Mouse (Mus musculus) embryonic fibroblast, embryonic 13.5 days (primary cell): ENCODE data around the gene Mycbp. TPM values are rescaled to one million over a fixed set of nuclear protein-coding genes. Genes with fewer than 3 reads are reported as not detected.

Experiments used
- H3K27ac ChIP-seq: 2 replicates; pipeline ENCODE4 v1.5.1; 2012; ENCODE audit warnings: low read length, control low read depth, inconsistent platforms; ENCODE audit not compliant: insufficient read depth
- H3K4me1 ChIP-seq: 2 replicates; pipeline ENCODE4 v1.6.1; 2011; ENCODE audit warnings: low read length; ENCODE audit not compliant: control insufficient read depth, insufficient read depth
- H3K4me3 ChIP-seq: 2 replicates; pipeline ENCODE4 v1.5.1; 2011; ENCODE audit warnings: mild to moderate bottlenecking, control low read depth, low read length; ENCODE audit not compliant: insufficient read depth
- CTCF ChIP-seq: IDR thresholded peaks from 2 replicates; pipeline ENCODE4 v1.5.1; 2011; ENCODE audit warnings: mild to moderate bottlenecking, control low read depth, low read length, moderate library complexity, borderline replicate concordance; ENCODE audit not compliant: insufficient read depth
- POLR2A ChIP-seq: IDR thresholded peaks from 2 replicates; pipeline ENCODE4 v1.6.1; 2011; ENCODE audit warnings: low read depth, mild to moderate bottlenecking, control low read depth, low read length, moderate library complexity
- polyA plus RNA-seq: library from polyadenylated mRNA; stranded (reverse); fragments of >200 nt; gene quantifications from 2 replicates; pipeline ENCODE4 v1.2.4, GENCODE M21; 2011; ENCODE audit warnings: low read depth; ENCODE audit not compliant: missing spikeins, insufficient read length

Gene Mycbp
- polyA plus RNA-seq: 23.7 and 48.4 TPM in 2 replicates

DNA sequence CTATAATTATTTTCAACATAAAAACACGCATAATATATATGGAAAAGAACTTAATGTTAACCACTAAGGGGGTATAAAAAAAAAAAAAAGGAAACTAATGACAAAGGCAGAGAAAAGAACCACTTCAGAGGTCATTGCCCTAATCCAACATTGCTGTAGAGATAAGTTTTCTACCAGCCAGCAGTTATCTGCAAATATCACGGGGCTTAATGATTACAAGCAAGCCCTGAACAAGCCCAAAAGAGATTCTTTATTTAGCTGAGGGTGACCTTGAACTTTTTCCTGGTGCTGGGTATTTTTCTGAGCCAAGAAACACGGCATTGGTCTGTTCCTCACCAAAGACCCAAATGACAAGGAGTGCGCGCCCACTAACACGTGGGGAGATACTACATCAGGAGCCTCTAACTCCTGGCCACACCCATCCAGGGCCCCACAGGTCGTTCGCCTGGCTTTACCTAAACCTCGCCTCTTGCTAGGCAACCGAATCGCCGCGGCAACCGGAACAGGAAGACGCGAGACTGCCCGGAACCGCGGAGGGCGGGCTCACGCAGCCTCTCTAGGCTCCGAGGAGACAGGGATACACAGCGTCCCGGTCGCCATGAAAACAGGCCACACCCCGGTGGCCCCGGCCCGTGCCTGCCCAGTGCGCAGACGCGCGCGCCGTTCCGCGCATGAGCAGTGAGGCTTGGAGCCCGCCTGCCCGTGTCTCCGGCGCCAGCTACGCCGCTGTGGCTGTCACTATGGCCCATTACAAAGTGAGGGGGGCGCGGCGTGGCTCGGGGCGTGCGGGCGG, at the start of gene Mycbp:
Mycbp (plus strand) TSS at position 500 of the 793 bp plus-strand sequence.
- no peak for TF ChIP-seq CTCF
- peak; percentile 63 for TF ChIP-seq POLR2A
- Histone ChIP-seq H3K4me3 (peak within 1 kb of the TSS; percentile 79), H3K4me1 (peaks cover 9% of the 10 kb centered on the region), H3K27ac (peak within 1 kb of the TSS; percentile 15; the same call in 1 of the 2 replicates)

DNA sequence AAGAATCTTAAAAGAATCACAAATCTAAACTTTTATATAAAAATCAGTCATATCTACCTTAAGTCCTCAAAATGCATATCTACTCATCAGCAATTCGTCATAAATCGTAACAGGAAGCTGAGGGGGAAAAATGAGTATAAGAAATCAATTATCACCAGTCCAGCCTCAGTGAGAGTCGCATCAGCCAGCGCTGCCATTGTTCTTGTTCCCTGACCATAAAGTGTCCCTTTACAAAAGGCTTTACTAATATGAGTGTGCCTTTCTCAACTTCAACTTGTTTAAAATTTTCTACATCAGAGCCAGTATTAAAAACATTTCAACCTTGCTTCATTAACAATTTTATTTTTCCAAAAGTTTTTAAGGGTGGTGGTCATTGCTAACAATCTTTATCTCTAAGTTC, 47.7 kb upstream of the Mycbp start:
- Histone ChIP-seq H3K4me3 (no peak overlapping the region), H3K27ac (no peak overlapping the region), H3K4me1 (no peaks in the 10 kb centered on the region)
- no peak for TF ChIP-seq POLR2A
- TF ChIP-seq CTCF: no peak

DNA sequence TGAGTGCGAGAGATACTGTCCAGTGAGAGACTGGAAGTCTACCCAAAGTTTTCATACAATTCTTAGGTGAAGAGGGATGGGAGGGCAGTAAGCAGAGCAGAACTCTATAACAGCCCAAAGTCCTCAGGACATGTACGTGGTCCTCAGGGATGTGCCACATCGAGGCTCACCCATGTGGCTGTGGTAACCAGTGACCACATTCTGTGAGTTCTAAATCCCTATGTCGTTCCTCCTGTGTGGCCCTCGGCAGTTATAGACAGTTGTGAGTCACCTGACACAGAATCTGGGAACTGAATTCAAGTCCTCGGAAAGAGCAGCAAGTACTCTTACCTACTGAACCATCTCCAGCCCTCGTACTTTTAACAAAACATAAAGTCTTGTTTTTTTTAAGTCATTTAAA, 46.5 kb upstream of the Mycbp start:
- TF ChIP-seq CTCF (no peak), POLR2A (no peak)
- Histone ChIP-seq H3K4me1 (no peaks in the 10 kb centered on the region), H3K4me3 (no peak overlapping the region), H3K27ac (no peak overlapping the region)

DNA sequence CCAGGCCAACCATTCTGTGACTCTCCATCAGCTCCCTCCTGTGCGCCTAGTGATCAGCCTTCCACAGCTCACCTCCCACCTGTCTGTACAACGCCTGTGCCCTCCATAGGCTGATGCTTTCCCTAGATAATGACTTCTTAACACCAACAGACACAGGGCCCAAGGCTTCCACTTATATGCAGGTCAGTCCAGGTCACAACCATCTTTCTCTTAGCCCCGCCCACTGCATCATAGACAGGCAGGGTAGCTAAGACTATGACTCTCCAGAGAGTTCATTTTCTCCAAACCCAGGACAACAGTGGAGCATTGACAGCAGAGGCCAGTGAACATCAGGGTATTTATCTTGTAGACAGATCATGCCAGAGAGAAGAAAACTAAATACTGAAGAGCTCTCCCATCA, 45.3 kb upstream of the Mycbp start, which contains the start of gene 4933427I04Rik:
4933427I04Rik (plus strand) TSS at position 301 of the 400 bp plus-strand sequence.
- no peaks in the 10 kb centered on the region for H3K4me1 ChIP-seq
- no peak within 1 kb of the TSS for H3K27ac ChIP-seq
- H3K4me3 ChIP-seq: no peak within 1 kb of the TSS
- no peak for TF ChIP-seq POLR2A
- no peak for TF ChIP-seq CTCF

DNA sequence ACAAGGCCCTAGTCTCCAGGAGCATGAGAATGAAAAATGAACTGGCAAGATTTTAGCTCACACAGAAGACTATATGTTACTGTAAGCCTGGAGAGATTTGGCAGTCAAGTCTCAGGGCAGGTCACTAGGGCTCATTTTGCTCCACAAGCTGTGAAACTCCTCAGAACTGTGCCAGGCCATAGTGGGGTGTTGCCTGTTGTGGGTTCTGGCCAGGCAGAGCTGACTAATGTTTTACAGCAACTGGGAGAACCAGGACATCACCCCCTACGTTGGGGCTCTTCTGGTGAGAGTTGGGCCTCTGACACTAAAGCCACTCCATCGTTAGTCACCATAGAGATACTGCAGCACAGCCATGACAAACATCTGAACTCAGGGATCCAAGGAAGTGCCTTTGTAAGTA, 44.8 kb upstream of the Mycbp start:
- TF ChIP-seq CTCF (no peak), POLR2A (no peak)
- Histone ChIP-seq H3K27ac (no peak overlapping the region), H3K4me1 (no peaks in the 10 kb centered on the region), H3K4me3 (no peak overlapping the region)

DNA sequence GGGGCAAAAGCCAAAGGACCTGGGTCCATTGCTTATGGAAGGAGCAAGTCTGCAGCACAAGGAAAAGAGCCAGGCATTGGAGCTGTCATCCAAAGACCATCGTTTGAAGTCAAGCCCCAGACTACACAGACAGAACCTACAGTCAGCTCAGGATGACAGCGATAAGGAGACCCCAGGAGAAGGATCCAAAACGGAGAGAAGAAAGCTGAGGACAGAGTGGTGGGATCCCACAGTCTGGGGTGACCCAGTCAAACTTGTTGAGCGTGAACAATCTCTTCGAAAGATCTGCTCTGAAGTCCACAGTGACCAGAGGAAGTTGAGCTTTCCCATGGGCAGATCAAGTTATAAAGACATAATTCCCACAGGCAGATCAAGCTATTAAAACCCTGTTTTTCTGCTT, 44.0 kb upstream of the Mycbp start:
- no peaks in the 10 kb centered on the region for H3K4me1 ChIP-seq
- no peak for TF ChIP-seq CTCF
- no peak for TF ChIP-seq POLR2A
- H3K27ac ChIP-seq: no peak overlapping the region
- H3K4me3 ChIP-seq: no peak overlapping the region

DNA sequence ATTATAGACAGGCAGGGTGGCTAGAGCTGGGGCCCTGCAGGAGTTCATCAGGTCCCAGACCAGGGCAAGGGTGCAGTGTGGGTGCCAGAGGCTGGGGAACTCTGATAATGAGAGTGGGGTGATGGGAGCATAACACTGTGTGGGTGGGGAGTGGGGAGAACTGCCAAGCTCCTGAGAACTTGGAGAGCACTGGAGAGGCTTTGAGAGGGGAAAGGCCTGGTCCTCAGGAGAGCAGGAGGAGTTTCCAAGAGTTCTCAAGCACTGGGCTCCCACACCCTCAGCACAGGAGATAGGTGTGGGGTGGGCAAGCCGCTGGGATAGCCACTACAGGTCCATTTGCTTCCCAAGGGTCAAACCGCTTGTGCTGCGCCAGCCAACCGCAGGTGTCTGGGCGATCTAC, 10.9 kb upstream of the Mycbp start:
- Histone ChIP-seq H3K4me3 (no peak overlapping the region), H3K4me1 (no peaks in the 10 kb centered on the region), H3K27ac (no peak overlapping the region)
- TF ChIP-seq POLR2A (no peak), CTCF (no peak)

DNA sequence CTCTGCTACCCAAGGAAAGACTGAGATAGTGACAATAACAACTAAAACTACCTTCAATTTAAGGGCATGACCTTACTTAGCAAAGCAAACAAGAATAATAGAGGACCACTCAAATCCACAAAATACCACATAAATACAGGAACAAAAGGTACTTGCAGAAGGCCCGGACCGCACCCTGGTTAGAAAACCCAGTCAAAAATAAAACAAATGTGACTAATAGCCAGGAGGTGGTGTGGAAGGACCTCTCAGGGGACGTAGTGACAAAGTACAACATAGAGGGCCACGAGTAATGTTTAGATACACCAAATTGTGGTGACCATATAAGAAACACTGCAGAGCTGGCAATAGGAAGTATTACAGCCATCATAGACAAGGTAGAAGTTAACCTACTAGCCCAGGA, 10.3 kb upstream of the Mycbp start:
- H3K4me1 ChIP-seq: no peaks in the 10 kb centered on the region
- no peak for TF ChIP-seq CTCF
- TF ChIP-seq POLR2A: no peak
- H3K27ac ChIP-seq: no peak overlapping the region
- no peak overlapping the region for H3K4me3 ChIP-seq

DNA sequence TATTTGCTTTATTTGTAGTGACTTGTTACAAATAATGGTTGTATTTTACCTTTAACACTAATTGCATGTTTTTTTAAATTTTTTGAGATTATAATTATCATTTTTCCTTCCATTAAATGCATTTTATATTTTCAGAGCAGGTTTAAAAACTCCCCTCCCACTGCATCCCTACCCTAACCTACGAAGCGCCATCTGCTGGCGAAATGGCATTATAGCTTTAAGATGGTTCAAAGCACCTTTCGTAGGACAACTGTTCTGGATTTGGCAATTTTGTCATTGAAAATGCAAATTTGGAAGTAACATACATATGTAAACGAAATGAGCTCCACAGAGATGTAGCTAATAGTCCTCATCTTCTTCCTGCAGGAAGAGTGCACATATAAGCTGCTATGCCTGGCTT, 5.9 kb upstream of the Mycbp start:
- Histone ChIP-seq H3K27ac (no peak overlapping the region), H3K4me3 (no peak overlapping the region), H3K4me1 (no peaks in the 10 kb centered on the region)
- peak; percentile 46; the same call in 1 of the 2 replicates for TF ChIP-seq CTCF
- TF ChIP-seq POLR2A: no peak

DNA sequence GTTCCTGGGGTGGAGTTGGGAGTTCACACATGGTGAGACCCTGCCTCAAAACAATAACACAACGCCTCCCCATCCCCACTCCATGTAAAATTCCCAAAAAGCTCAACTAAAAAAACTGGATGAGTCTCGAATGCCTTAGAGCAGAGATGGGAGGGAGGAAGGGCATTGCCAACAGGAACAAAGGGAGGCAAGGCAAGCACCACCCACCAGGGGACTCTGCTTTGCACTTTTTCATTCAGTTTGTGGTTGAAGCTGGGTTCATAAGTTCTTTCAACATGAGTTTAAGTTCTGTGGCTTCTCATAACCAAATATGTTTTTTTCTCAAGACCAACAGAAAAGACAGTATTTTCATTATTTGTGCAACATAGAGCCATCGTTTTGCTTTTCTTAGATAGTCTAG, 1.2 kb upstream of the Mycbp start:
- Histone ChIP-seq H3K4me1 (peaks cover 7% of the 10 kb centered on the region), H3K27ac (no peak overlapping the region), H3K4me3 (no peak overlapping the region)
- TF ChIP-seq POLR2A (no peak), CTCF (no peak)
